Mouse (Mus musculus) erythroblast, embryonic 14.5 days (primary cell): ENCODE data around the gene Gm49601.

Experiments
- GATA1 ChIP-seq: IDR thresholded peaks from 2 replicates; pipeline ENCODE4 v1.6.1; 2012; ENCODE audit warnings: low read length, inconsistent platforms, mixed read lengths
- TAL1 ChIP-seq: IDR thresholded peaks from 3 replicates; pipeline ENCODE4 v1.6.1; 2012; ENCODE audit warnings: low read length, inconsistent platforms, mixed read lengths

GRCm38 (mm10) chr16:18586906-18587546, 39.2 kb downstream of the Gm49601 start:
- no peak for TF ChIP-seq TAL1
- no peak for TF ChIP-seq GATA1
